8 mouse cellular contexts compared by ENCODE assay signal in the genomic region with DNA sequence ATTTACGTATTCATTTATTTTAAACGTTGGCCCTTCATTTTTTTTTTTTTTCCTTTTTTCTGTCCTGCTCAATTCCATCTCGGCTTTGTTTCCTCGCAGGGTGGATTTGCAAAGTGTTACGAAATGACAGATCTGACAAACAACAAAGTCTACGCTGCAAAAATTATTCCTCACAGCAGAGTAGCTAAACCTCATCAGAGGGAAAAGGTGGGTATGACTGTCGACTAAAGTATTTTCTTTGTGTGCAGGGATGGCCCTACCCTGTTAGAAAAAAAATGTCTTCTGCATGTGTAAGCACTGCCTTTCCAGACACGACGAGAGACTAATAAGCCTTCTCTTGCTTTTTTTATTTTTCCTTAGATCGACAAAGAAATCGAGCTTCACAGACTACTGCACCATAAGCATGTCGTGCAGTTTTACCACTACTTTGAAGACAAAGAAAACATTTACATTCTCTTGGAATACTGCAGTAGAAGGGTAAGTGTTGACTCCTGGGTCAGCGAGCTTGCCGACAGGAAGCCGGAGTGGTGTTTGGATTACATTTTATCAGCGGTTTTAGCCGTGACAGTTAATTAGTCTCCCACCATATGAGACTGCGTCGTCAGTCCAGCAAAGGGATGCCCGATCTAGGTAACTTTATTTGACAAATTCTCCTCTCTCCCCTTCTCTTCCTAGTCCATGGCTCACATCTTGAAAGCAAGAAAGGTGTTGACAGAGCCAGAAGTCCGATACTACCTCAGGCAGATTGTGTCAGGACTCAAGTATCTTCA. TPM values are rescaled to one million over a fixed set of nuclear protein-coding genes. Genes with fewer than 3 reads are reported as not detected.
DNase-seq lines count a peak whose midpoint lies in the region; ATAC-seq lines count a peak whose summit lies in the region.

No protein-coding gene starts in this region.

- peak overlapping the region; percentile 87 for H3K27ac ChIP-seq in embryonic facial prominence, embryonic 14.5 days (replicated peaks; ENCODE audit: low read depth, low read length)
- no peak overlapping the region; the same call in 1 of the 2 replicates for H3K27ac ChIP-seq in intestine, embryonic 14.5 days (ENCODE audit: low read depth)
- peak overlapping the region; percentile 63 for H3K27ac ChIP-seq in macrophage

- peaks cover 29% of the 10 kb centered on the region for H3K79me2 ChIP-seq in macrophage (ENCODE audit: inconsistent target)

- peaks cover 4% of the 10 kb centered on the region for H3K4me1 ChIP-seq in embryonic facial prominence, embryonic 14.5 days (ENCODE audit: control insufficient read depth, insufficient read depth, low read length)
- no peaks in the 10 kb centered on the region; the same call in none of the 2 replicates for H3K4me1 ChIP-seq in intestine, embryonic 14.5 days (replicated peaks; ENCODE audit: control insufficient read depth, insufficient read depth, low read length)

- intact Hi-C loops in heart, postnatal 25 days (cut with DNase I) = loop anchor here (2.0 to 5.0 kb wide), 5 partner anchors 141 to 471 kb away; no protein-coding TSS in a partner anchor

- peak overlapping the region; percentile 90 for H3K4me2 ChIP-seq in embryonic facial prominence, embryonic 14.5 days (ENCODE audit: low read depth, low read length)
- peak overlapping the region; percentile 65 for H3K4me2 ChIP-seq in intestine, embryonic 14.5 days (ENCODE audit: low read length)

- no peaks in the 10 kb centered on the region for H3K27me3 ChIP-seq in embryonic facial prominence, embryonic 14.5 days (replicated peaks; ENCODE audit: control insufficient read depth, insufficient read depth, low read length)
- H3K27me3 ChIP-seq in intestine, embryonic 14.5 days (replicated peaks; ENCODE audit: control insufficient read depth, insufficient read depth, low read length) = no peaks in the 10 kb centered on the region

- DNase-seq in heart, adult 11 months = peak; percentile 89
- DNase-seq in heart, postnatal 25 days (ENCODE audit: low spot score) = no peak
- peak; percentile 21 for DNase-seq in embryonic facial prominence, embryonic 14.5 days (ENCODE audit: low spot score)
- no peak for DNase-seq in intestine, embryonic 14.5 days (ENCODE audit: low spot score)
- DNase-seq in right cerebral cortex, postnatal 4 days = no peak
- no peak for DNase-seq in adrenal gland, adult 18-20 months (ENCODE audit: low spot score in 2 of 2)

- ATAC-seq in embryonic facial prominence, embryonic 14.5 days (ENCODE audit: low read depth) = no peak
- no peak for ATAC-seq in intestine, embryonic 14.5 days (replicated peaks; ENCODE audit: low FRiP score, low TSS enrichment, low read depth)
- ATAC-seq in frontal cortex, adult (ENCODE audit: low TSS enrichment) = no peak

- WGBS in embryonic facial prominence, embryonic 14.5 days = 3% methylated on average over 21 of the region's 21 CpGs
- WGBS in intestine, embryonic 14.5 days = 3% methylated on average over 21 of the region's 21 CpGs
- WGBS in macrophage (ENCODE audit: missing documents) = 19% methylated on average over 20 of the region's 21 CpGs

- peaks cover 45% of the 10 kb centered on the region for H3K36me3 ChIP-seq in embryonic facial prominence, embryonic 14.5 days (ENCODE audit: control insufficient read depth, insufficient read depth, low read length)
- peaks cover 44% of the 10 kb centered on the region for H3K36me3 ChIP-seq in intestine, embryonic 14.5 days (ENCODE audit: control insufficient read depth, insufficient read depth, low read length)
- H3K36me3 ChIP-seq in macrophage (ENCODE audit: inconsistent target) = peaks cover 42% of the 10 kb centered on the region

- peak overlapping the region; percentile 82 for H3K4me3 ChIP-seq in embryonic facial prominence, embryonic 14.5 days (ENCODE audit: low read depth, low read length)
- peak overlapping the region; percentile 73 for H3K4me3 ChIP-seq in intestine, embryonic 14.5 days (ENCODE audit: low read depth, low read length)
- H3K4me3 ChIP-seq in macrophage (ENCODE audit: inconsistent target) = peak overlapping the region; percentile 69

- H3K9me3 ChIP-seq in embryonic facial prominence, embryonic 14.5 days (ENCODE audit: control insufficient read depth, low read length) = 0 out of 2 replicates have a peak, but pooled peaks cover 6% of the 10 kb centered on the region
- H3K9me3 ChIP-seq in intestine, embryonic 14.5 days (ENCODE audit: control insufficient read depth, low read length) = 0 out of 2 replicates have a peak, but pooled peaks cover 3% of the 10 kb centered on the region

- H3K9ac ChIP-seq in embryonic facial prominence, embryonic 14.5 days (ENCODE audit: low read depth, low read length) = peak overlapping the region; percentile 94
- peak overlapping the region; percentile 81 for H3K9ac ChIP-seq in intestine, embryonic 14.5 days (ENCODE audit: low read length)

RNA-seq across cellular contexts. Expression of gene Plk2, which starts 1.3 kb away (rescaled TPM):
- total RNA-seq in heart, postnatal 25 days (2021) = 10 to 100 TPM; 29.5 to 32.4 TPM
- polyA plus RNA-seq in embryonic facial prominence, embryonic 14.5 days (2014; fragmentation: Nextera tagmentation; extraction: Ambion mirVana) = 97.9 and 133 TPM in 2 replicates
- 74.4 and 80.1 TPM in 2 replicates for polyA plus RNA-seq in intestine, embryonic 14.5 days (2014; fragmentation: Nextera tagmentation; extraction: Ambion mirVana)
- 1,000 to 10,000 TPM in 4 of 26 experiments, 100 to 1,000 TPM in 22; 123 to 1,313 (median 457) TPM for total RNA-seq in macrophage (2018; cell fraction: chromatin; rRNA removed)
- total RNA-seq in macrophage (2018; cell fraction: cytosol; rRNA removed) = 100 to 1,000 TPM in 22 of 26 experiments, 10 to 100 TPM in 4; 62.1 to 745 (median 227) TPM
- total RNA-seq in macrophage (2018; cell fraction: nucleus; rRNA removed) = 1,000 to 10,000 TPM in 6 of 26 experiments, 100 to 1,000 TPM in 19, 10 to 100 TPM in 1; 98.2 to 1,286 (median 725) TPM
- polyA plus RNA-seq in macrophage (2018) = 68.1 to 155 TPM (median 84.4 TPM) in 3 replicates
- 10 to 100 TPM; 13.0 to 18.0 TPM for total RNA-seq in adrenal gland, adult 18-20 months (2021)

RNA-seq across cellular contexts. Expression of gene Gapt, which starts 39.1 kb away (rescaled TPM):
- under 1 TPM; 0.11 to 0.23 TPM for total RNA-seq in heart, postnatal 25 days (2021)
- 0.36 and 0.39 TPM in 2 replicates for polyA plus RNA-seq in embryonic facial prominence, embryonic 14.5 days (2014; fragmentation: Nextera tagmentation; extraction: Ambion mirVana)
- 0.23 and 0.49 TPM in 2 replicates for polyA plus RNA-seq in intestine, embryonic 14.5 days (2014; fragmentation: Nextera tagmentation; extraction: Ambion mirVana)
- 1 to 10 TPM in 3 of 26 experiments, under 1 TPM in 10, not detected in 13; 0.21 to 1.8 (median 0.69) TPM for total RNA-seq in macrophage (2018; cell fraction: chromatin; rRNA removed)
- total RNA-seq in macrophage (2018; cell fraction: cytosol; rRNA removed) = 1 to 10 TPM in 25 of 26 experiments, under 1 TPM in 1; 0.96 to 7.0 (median 4.5) TPM
- total RNA-seq in macrophage (2018; cell fraction: nucleus; rRNA removed) = 1 to 10 TPM in 16 of 26 experiments, under 1 TPM in 9, not detected in 1; 0.25 to 7.6 (median 2.3) TPM
- polyA plus RNA-seq in macrophage (2018) = 2.7 to 6.5 TPM (median 3.2 TPM) in 3 replicates
- under 1 TPM; 0.19 to 0.20 TPM for total RNA-seq in adrenal gland, adult 18-20 months (2021)

Comparison
In these comparisons a context has a peak if more than half of its experiments do, and no peak if none do; other contexts are left out.
1. DNase-seq: peak in heart, adult 11 months (single experiment) and embryonic facial prominence, embryonic 14.5 days (single experiment); none in heart, postnatal 25 days (single experiment), intestine, embryonic 14.5 days (single experiment), right cerebral cortex, postnatal 4 days (single experiment) and adrenal gland, adult 18-20 months (0 of 2).
2. Peak in every context shown above with its lines, with median percentiles within 50 percentile points of each other: H3K4me3 ChIP-seq.